Mouse (Mus musculus) C2C12 (cell line): Measurements from ENCODE around the gene Mlf1.
A peak's percentile ranks its signal among the peaks of the same experiment; 100 is the strongest.

ENCODE experiments used
- CEBPB ChIP-seq: IDR thresholded peaks from one replicate; pipeline ENCODE4 v1.6.1; 2011; ENCODE audit warnings: low read depth, mild to moderate bottlenecking, control low read depth, moderate library complexity
- CTCF ChIP-seq: IDR thresholded peaks from one replicate; pipeline ENCODE4 v1.5.1; 2011; ENCODE audit not compliant: control insufficient read depth, insufficient read depth, insufficient read length
- MAX ChIP-seq: IDR thresholded peaks from one replicate; pipeline ENCODE4 v1.6.1; 2011; ENCODE audit warnings: mild to moderate bottlenecking, control low read depth
- MYOG ChIP-seq: IDR thresholded peaks from one replicate; pipeline ENCODE4 v1.6.1; 2011; ENCODE audit not compliant: control insufficient read depth, insufficient read length; ENCODE audit errors: extremely low read depth
- USF1 ChIP-seq: IDR thresholded peaks from one replicate; pipeline ENCODE4 v1.6.1; 2011; ENCODE audit warnings: low read depth, mild to moderate bottlenecking, control low read depth, moderate library complexity

- TF ChIP-seq USF1 = no peak
- TF ChIP-seq MAX = peak; percentile 47
- no peak for TF ChIP-seq CTCF
- no peak for TF ChIP-seq MYOG
- TF ChIP-seq CEBPB = no peak
These were observed at the start of gene Mlf1 for GRCm38 (mm10) chr3:67373872-67374271.
